Mouse (Mus musculus): ENCODE results near the gene Med13. TPM values are rescaled to one million over a fixed set of nuclear protein-coding genes. Genes with fewer than 3 reads are reported as not detected.

The Med13 gene
- polyA plus RNA-seq, 1 experiment from 2014 or later: 10.0 TPM

- Histone ChIP-seq H3K27ac (no peak overlapping the region), H3K9ac (replicated peaks) (no peak overlapping the region), H3K36me3 (no peaks in the 10 kb centered on the region), H3K4me1 (replicated peaks) (peaks cover 14% of the 10 kb centered on the region), H3K27me3 (no peaks in the 10 kb centered on the region), H3K9me3 (no peaks in the 10 kb centered on the region), H3K4me2 (replicated peaks) (no peak overlapping the region), H3K4me3 (replicated peaks) (no peak overlapping the region)
- ATAC-seq: no peak
- WGBS: 89% methylated on average over 13 of the region's 13 CpGs
Observed at GRCm38 (mm10) chr11:86388821-86389480, 31.5 kb upstream of the Med13 start.

GRCm38 (mm10) chr11:86387121-86387893 lies 29.9 kb upstream of the Med13 start:
- Histone ChIP-seq H3K36me3 (no peaks in the 10 kb centered on the region), H3K9me3 (no peaks in the 10 kb centered on the region), H3K9ac (replicated peaks) (no peak overlapping the region), H3K4me1 (replicated peaks) (peaks cover 14% of the 10 kb centered on the region), H3K27ac (no peak overlapping the region), H3K27me3 (no peaks in the 10 kb centered on the region), H3K4me3 (replicated peaks) (no peak overlapping the region), H3K4me2 (replicated peaks) (no peak overlapping the region)
- ATAC-seq: no peak
- WGBS: 59% methylated on average over 9 of the region's 9 CpGs

- H3K9ac ChIP-seq (replicated peaks): no peak overlapping the region
- WGBS: 69% methylated on average over 10 of the region's 10 CpGs
- no peak overlapping the region for H3K4me2 ChIP-seq (replicated peaks)
- H3K4me3 ChIP-seq (replicated peaks): no peak overlapping the region
- no peak for ATAC-seq
- H3K4me1 ChIP-seq (replicated peaks): peaks cover 14% of the 10 kb centered on the region
- no peaks in the 10 kb centered on the region for H3K36me3 ChIP-seq
- no peaks in the 10 kb centered on the region for H3K27me3 ChIP-seq
- no peaks in the 10 kb centered on the region for H3K9me3 ChIP-seq
- no peak overlapping the region for H3K27ac ChIP-seq
Observed at GRCm38 (mm10) chr11:86386576-86386975, 29.2 kb upstream of the Med13 start.

GRCm38 (mm10) chr11:86385710-86386282 lies 28.4 kb upstream of the Med13 start:
- no peaks in the 10 kb centered on the region for H3K27me3 ChIP-seq
- no peak overlapping the region for H3K4me3 ChIP-seq (replicated peaks)
- no peak overlapping the region for H3K4me2 ChIP-seq (replicated peaks)
- no peak for ATAC-seq
- H3K9me3 ChIP-seq: no peaks in the 10 kb centered on the region
- no peaks in the 10 kb centered on the region for H3K36me3 ChIP-seq
- no peak overlapping the region for H3K27ac ChIP-seq
- WGBS: 94% methylated on average over 11 of the region's 11 CpGs
- H3K4me1 ChIP-seq (replicated peaks): peaks cover 14% of the 10 kb centered on the region
- no peak overlapping the region for H3K9ac ChIP-seq (replicated peaks)

GRCm38 (mm10) chr11:86384141-86384540 lies 26.7 kb upstream of the Med13 start:
- H3K9ac ChIP-seq (replicated peaks): no peak overlapping the region
- H3K9me3 ChIP-seq: no peaks in the 10 kb centered on the region
- peaks cover 14% of the 10 kb centered on the region for H3K4me1 ChIP-seq (replicated peaks)
- no peaks in the 10 kb centered on the region for H3K27me3 ChIP-seq
- H3K4me3 ChIP-seq (replicated peaks): no peak overlapping the region
- no peaks in the 10 kb centered on the region for H3K36me3 ChIP-seq
- H3K4me2 ChIP-seq (replicated peaks): no peak overlapping the region
- no peak for ATAC-seq
- WGBS: 84% methylated on average over 3 of the region's 3 CpGs
- H3K27ac ChIP-seq: no peak overlapping the region

DNA sequence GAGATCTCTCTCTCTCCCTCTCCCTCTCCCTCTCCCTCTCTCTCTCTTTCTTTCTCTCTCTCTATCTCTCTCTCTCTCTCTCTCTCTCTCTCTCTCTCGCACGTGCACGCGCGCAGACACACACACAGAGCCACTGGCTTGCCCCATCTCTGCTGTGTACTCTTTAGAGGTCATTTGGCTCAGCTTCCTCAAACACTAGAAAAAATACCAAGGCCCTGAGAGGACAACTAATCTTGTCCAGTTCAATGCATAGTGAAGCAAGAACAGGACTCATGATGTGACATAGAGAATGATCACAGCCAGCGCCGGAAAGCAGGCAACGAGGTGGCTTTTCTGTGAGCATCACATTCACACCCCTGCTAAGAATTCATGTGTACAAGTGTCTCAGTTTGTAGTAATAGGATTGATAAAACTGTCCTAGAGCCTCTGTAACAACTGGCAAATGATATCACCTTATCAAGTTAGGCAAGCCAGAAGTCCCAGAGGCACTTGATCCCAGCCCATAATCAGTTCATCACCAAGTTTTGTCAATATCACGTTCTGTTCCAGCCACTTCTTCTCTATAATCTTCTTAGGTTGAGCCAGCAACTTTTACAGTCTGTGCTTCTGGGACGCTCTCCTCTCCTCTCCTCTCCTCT lies 25.2 kb upstream of the Med13 start:
- Histone ChIP-seq H3K9me3 (no peaks in the 10 kb centered on the region), H3K4me2 (replicated peaks) (no peak overlapping the region)
- WGBS: 88% methylated on average over 10 of the region's 10 CpGs

DNA sequence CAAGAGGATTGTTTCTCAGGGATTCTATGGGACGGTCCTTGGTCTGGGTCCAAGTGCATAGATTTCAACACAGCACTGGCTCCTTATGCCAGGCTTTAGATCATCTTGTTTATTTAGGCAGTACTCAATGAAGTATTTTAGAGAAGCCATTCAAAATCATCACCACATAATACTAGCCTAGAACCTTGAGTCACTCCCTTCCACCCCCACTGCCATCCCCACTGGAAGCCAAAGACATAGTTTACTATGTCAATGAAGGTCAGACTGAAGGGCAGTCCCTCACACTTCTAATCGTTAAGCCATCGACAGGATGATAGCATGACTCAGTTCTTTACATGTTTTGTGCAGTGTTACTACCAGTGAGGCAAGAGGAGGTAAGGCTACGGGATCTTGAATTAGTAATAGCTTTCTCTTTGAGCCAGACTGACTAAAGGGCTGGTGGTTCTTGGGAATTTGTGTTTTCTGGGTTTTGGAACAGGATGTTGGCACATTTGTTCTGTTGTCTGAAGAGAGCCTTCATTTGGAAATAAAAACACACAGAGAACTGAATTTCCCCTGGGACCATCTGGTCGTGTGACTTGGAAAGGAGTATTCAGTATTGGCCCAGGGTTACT lies 24.2 kb upstream of the Med13 start:
- no peak for ATAC-seq
- no peaks in the 10 kb centered on the region for H3K9me3 ChIP-seq
- 84% methylated on average over 5 of the region's 5 CpGs for WGBS
- H3K36me3 ChIP-seq: no peaks in the 10 kb centered on the region
- no peak overlapping the region for H3K9ac ChIP-seq (replicated peaks)
- H3K27me3 ChIP-seq: no peaks in the 10 kb centered on the region
- no peak overlapping the region for H3K4me2 ChIP-seq (replicated peaks)
- H3K27ac ChIP-seq: no peak overlapping the region
- peaks cover 2% of the 10 kb centered on the region; the same call in 1 of the 2 replicates for H3K4me1 ChIP-seq (replicated peaks)
- H3K4me3 ChIP-seq (replicated peaks): no peak overlapping the region

More for the DNA sequence above, 25.2 kb upstream of the Med13 start:
- Histone ChIP-seq H3K9ac (replicated peaks) (no peak overlapping the region), H3K4me3 (replicated peaks) (no peak overlapping the region), H3K4me1 (replicated peaks) (peaks cover 12% of the 10 kb centered on the region), H3K36me3 (no peaks in the 10 kb centered on the region), H3K27ac (no peak overlapping the region), H3K27me3 (no peaks in the 10 kb centered on the region)
- ATAC-seq: no peak

DNA sequence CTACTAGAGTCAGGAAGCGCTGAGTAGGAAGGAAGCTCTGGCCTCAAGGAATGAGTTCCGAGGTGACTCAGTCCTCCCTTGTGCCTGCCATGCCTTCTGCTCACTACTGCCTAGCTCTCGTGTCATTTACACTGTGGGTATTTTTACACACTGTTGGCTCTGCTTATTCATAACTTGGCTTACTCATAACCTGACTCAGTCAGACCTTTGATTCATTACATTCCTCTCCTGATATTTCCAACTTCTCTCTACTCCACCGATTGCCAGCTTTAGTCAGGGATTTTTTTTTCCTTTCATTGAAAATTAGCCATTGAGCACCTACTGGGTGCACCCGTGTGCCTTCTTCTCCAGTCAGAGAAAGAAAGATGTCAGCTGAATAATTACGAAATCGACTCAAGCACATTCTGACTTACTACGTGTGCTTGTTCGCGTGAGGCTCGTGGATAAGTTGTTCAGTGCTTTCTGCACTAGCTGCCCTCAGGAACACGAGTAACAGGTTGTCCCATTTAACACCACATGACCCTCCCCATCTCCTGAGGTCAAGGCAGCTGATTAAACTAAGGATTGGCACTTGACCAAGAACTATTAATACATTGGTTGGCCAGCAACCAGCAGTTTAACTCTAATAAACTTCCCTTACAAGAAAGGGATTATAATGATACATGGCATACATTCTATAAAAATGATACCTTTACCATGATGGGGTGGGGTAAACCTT lies 23.3 kb upstream of the Med13 start:
- H3K9ac ChIP-seq (replicated peaks): no peak overlapping the region
- no peak overlapping the region for H3K4me2 ChIP-seq (replicated peaks)
- H3K4me3 ChIP-seq (replicated peaks): no peak overlapping the region
- no peaks in the 10 kb centered on the region for H3K4me1 ChIP-seq (replicated peaks)
- H3K9me3 ChIP-seq: no peaks in the 10 kb centered on the region
- 88% methylated on average over 12 of the region's 12 CpGs for WGBS
- no peaks in the 10 kb centered on the region for H3K36me3 ChIP-seq
- H3K27ac ChIP-seq: no peak overlapping the region
- ATAC-seq: no peak
- H3K27me3 ChIP-seq: no peaks in the 10 kb centered on the region

DNA sequence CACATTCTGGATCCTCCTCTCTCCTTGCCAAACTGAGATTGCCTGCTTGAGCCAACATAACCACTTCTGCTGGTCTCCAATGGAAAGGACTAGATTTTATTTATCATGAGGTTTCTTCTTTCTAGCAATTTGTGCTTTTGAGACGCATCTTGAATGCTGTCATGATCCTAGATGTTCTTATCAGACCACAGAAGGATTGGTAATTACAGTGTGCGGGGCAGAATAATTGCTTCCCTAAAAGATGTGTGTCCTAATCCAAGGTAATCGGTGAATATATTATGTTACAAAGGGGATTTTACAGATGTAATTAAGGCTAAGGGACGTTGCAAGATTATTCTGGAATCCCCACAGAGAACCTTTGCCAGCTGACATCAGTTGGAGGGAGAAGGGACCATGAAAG lies 21.6 kb upstream of the Med13 start:
- no peak overlapping the region for H3K4me3 ChIP-seq (replicated peaks)
- H3K9ac ChIP-seq (replicated peaks): no peak overlapping the region
- H3K4me2 ChIP-seq (replicated peaks): no peak overlapping the region
- 47% methylated on average over 4 of the region's 4 CpGs for WGBS
- H3K27ac ChIP-seq: no peak overlapping the region
- no peaks in the 10 kb centered on the region for H3K36me3 ChIP-seq
- H3K9me3 ChIP-seq: no peaks in the 10 kb centered on the region
- H3K27me3 ChIP-seq: no peaks in the 10 kb centered on the region
- H3K4me1 ChIP-seq (replicated peaks): no peaks in the 10 kb centered on the region
- ATAC-seq: no peak

GRCm38 (mm10) chr11:86377841-86378240 lies 20.4 kb upstream of the Med13 start:
- ATAC-seq: no peak
- Histone ChIP-seq H3K9ac (replicated peaks) (no peak overlapping the region), H3K4me1 (replicated peaks) (no peaks in the 10 kb centered on the region), H3K27ac (no peak overlapping the region), H3K9me3 (no peaks in the 10 kb centered on the region), H3K36me3 (no peaks in the 10 kb centered on the region), H3K4me2 (replicated peaks) (no peak overlapping the region), H3K27me3 (no peaks in the 10 kb centered on the region), H3K4me3 (replicated peaks) (no peak overlapping the region)
- 91% methylated on average over 5 of the region's 5 CpGs for WGBS

GRCm38 (mm10) chr11:86376707-86377106 lies 19.3 kb upstream of the Med13 start:
- H3K4me2 ChIP-seq (replicated peaks): no peak overlapping the region
- H3K27me3 ChIP-seq: no peaks in the 10 kb centered on the region
- ATAC-seq: no peak
- H3K4me1 ChIP-seq (replicated peaks): no peaks in the 10 kb centered on the region
- no peaks in the 10 kb centered on the region for H3K9me3 ChIP-seq
- H3K9ac ChIP-seq (replicated peaks): no peak overlapping the region
- no peaks in the 10 kb centered on the region for H3K36me3 ChIP-seq
- WGBS: 75% methylated on average over 4 of the region's 4 CpGs
- no peak overlapping the region for H3K27ac ChIP-seq
- no peak overlapping the region for H3K4me3 ChIP-seq (replicated peaks)

Measured in midbrain, embryonic 13.5 days (tissue).